Mouse (Mus musculus): ENCODE measurements around the gene Akr7a5. TPM values are rescaled to one million over a fixed set of nuclear protein-coding genes. Genes with fewer than 3 reads are reported as not detected.

Gene Akr7a5
- polyA plus RNA-seq, 1 experiment from 2014 or later = 61.9 TPM

- peaks cover 26% of the 10 kb centered on the region for H3K36me3 ChIP-seq (ENCODE audit: control insufficient read depth, insufficient read depth, low read length)
- H3K4me2 ChIP-seq (ENCODE audit: low read length) = peak overlapping the region; percentile 99
- H3K4me3 ChIP-seq (ENCODE audit: control insufficient read depth in 1 of 2, insufficient read depth in 1 of 2, low read depth in 1 of 2, low read length in 2 of 2) = peak overlapping the region; percentile 77 to 89
- ATAC-seq (ENCODE audit: insufficient number of reproducible peaks, insufficient read depth, low FRiP score, low read depth) = no peak
- 33% methylated on average over 14 of the region's 14 CpGs for WGBS
- no peaks in the 10 kb centered on the region for H3K9me3 ChIP-seq (ENCODE audit: control insufficient read depth, low read length)
- H3K27me3 ChIP-seq (ENCODE audit: control insufficient read depth, insufficient read depth, low read length) = no peaks in the 10 kb centered on the region
- H3K4me1 ChIP-seq (ENCODE audit: control insufficient read depth in 2 of 2, insufficient read depth in 2 of 2, low read length in 2 of 2) = peaks cover 8 to 16% of the 10 kb centered on the region in 2 experiments
- peak overlapping the region; percentile 93 for H3K9ac ChIP-seq (ENCODE audit: low read length)
- H3K27ac ChIP-seq (replicated peaks in 1 of 2; ENCODE audit: control insufficient read depth in 1 of 2, insufficient read depth in 1 of 2, low read depth in 2 of 2, low read length in 2 of 2) = no peak overlapping the region
Measured at GRCm38 (mm10) chr4:139311707-139312106, 1.2 kb downstream of the Akr7a5 start.

- H3K4me3 ChIP-seq (ENCODE audit: control insufficient read depth in 1 of 2, insufficient read depth in 1 of 2, low read depth in 1 of 2, low read length in 2 of 2) = no peak overlapping the region
- no peak overlapping the region for H3K9ac ChIP-seq (ENCODE audit: low read length)
- no peak for ATAC-seq (ENCODE audit: insufficient number of reproducible peaks, insufficient read depth, low FRiP score, low read depth)
- H3K36me3 ChIP-seq (ENCODE audit: control insufficient read depth, insufficient read depth, low read length) = peaks cover 33% of the 10 kb centered on the region
- WGBS = 59% methylated on average over 4 of the region's 4 CpGs
- no peak overlapping the region for H3K27ac ChIP-seq (replicated peaks in 1 of 2; ENCODE audit: control insufficient read depth in 1 of 2, insufficient read depth in 1 of 2, low read depth in 2 of 2, low read length in 2 of 2)
- no peaks in the 10 kb centered on the region for H3K9me3 ChIP-seq (ENCODE audit: control insufficient read depth, low read length)
- H3K4me1 ChIP-seq (ENCODE audit: control insufficient read depth in 2 of 2, insufficient read depth in 2 of 2, low read length in 2 of 2) = peaks cover 8 to 16% of the 10 kb centered on the region in 2 experiments
- no peaks in the 10 kb centered on the region for H3K27me3 ChIP-seq (ENCODE audit: control insufficient read depth, insufficient read depth, low read length)
- no peak overlapping the region for H3K4me2 ChIP-seq (ENCODE audit: low read length)
Measured at GRCm38 (mm10) chr4:139312632-139313031, 2.1 kb downstream of the Akr7a5 start.

- H3K4me2 ChIP-seq (ENCODE audit: low read length) = no peak overlapping the region
- H3K4me3 ChIP-seq (ENCODE audit: control insufficient read depth in 1 of 2, insufficient read depth in 1 of 2, low read depth in 1 of 2, low read length in 2 of 2) = no peak overlapping the region
- H3K36me3 ChIP-seq (ENCODE audit: control insufficient read depth, insufficient read depth, low read length) = peaks cover 44% of the 10 kb centered on the region
- H3K9me3 ChIP-seq (ENCODE audit: control insufficient read depth, low read length) = no peaks in the 10 kb centered on the region
- H3K27me3 ChIP-seq (ENCODE audit: control insufficient read depth, insufficient read depth, low read length) = no peaks in the 10 kb centered on the region
- no peak overlapping the region for H3K27ac ChIP-seq (replicated peaks in 1 of 2; ENCODE audit: control insufficient read depth in 1 of 2, insufficient read depth in 1 of 2, low read depth in 2 of 2, low read length in 2 of 2)
- no peak for ATAC-seq (ENCODE audit: insufficient number of reproducible peaks, insufficient read depth, low FRiP score, low read depth)
- WGBS = 92% methylated on average over 11 of the region's 11 CpGs
- no peaks in the 10 kb centered on the region for H3K4me1 ChIP-seq (ENCODE audit: control insufficient read depth in 2 of 2, insufficient read depth in 2 of 2, low read length in 2 of 2)
- H3K9ac ChIP-seq (ENCODE audit: low read length) = no peak overlapping the region
Measured at GRCm38 (mm10) chr4:139318449-139318848, 7.9 kb downstream of the Akr7a5 start.

GRCm38 (mm10) chr4:139319740-139320139 is 9.2 kb downstream of the Akr7a5 start:
- no peak overlapping the region for H3K9ac ChIP-seq (ENCODE audit: low read length)
- WGBS = 87% methylated on average over 4 of the region's 4 CpGs
- no peaks in the 10 kb centered on the region for H3K27me3 ChIP-seq (ENCODE audit: control insufficient read depth, insufficient read depth, low read length)
- peaks cover 35% of the 10 kb centered on the region for H3K36me3 ChIP-seq (ENCODE audit: control insufficient read depth, insufficient read depth, low read length)
- H3K9me3 ChIP-seq (ENCODE audit: control insufficient read depth, low read length) = no peaks in the 10 kb centered on the region
- no peaks in the 10 kb centered on the region for H3K4me1 ChIP-seq (ENCODE audit: control insufficient read depth in 2 of 2, insufficient read depth in 2 of 2, low read length in 2 of 2)
- H3K27ac ChIP-seq (replicated peaks in 1 of 2; ENCODE audit: control insufficient read depth in 1 of 2, insufficient read depth in 1 of 2, low read depth in 2 of 2, low read length in 2 of 2) = no peak overlapping the region
- no peak for ATAC-seq (ENCODE audit: insufficient number of reproducible peaks, insufficient read depth, low FRiP score, low read depth)
- no peak overlapping the region for H3K4me2 ChIP-seq (ENCODE audit: low read length)
- no peak overlapping the region for H3K4me3 ChIP-seq (ENCODE audit: control insufficient read depth in 1 of 2, insufficient read depth in 1 of 2, low read depth in 1 of 2, low read length in 2 of 2)

- H3K4me1 ChIP-seq (ENCODE audit: control insufficient read depth in 2 of 2, insufficient read depth in 2 of 2, low read length in 2 of 2) = no peaks in the 10 kb centered on the region; a peak in 2 of 4 replicates
- no peaks in the 10 kb centered on the region for H3K9me3 ChIP-seq (ENCODE audit: control insufficient read depth, low read length)
- no peaks in the 10 kb centered on the region for H3K27me3 ChIP-seq (ENCODE audit: control insufficient read depth, insufficient read depth, low read length)
- 5% methylated on average over 10 of the region's 10 CpGs for WGBS
- H3K36me3 ChIP-seq (ENCODE audit: control insufficient read depth, insufficient read depth, low read length) = no peaks in the 10 kb centered on the region
- H3K27ac ChIP-seq (replicated peaks in 1 of 2; ENCODE audit: control insufficient read depth in 1 of 2, insufficient read depth in 1 of 2, low read depth in 2 of 2, low read length in 2 of 2) = no peak overlapping the region
- peak overlapping the region; percentile 16 to 34 for H3K4me3 ChIP-seq (ENCODE audit: control insufficient read depth in 1 of 2, insufficient read depth in 1 of 2, low read depth in 1 of 2, low read length in 2 of 2)
- no peak overlapping the region for H3K9ac ChIP-seq (ENCODE audit: low read length)
- H3K4me2 ChIP-seq (ENCODE audit: low read length) = peak overlapping the region; percentile 60
- peak; percentile 77 for ATAC-seq (ENCODE audit: insufficient number of reproducible peaks, insufficient read depth, low FRiP score, low read depth)
Measured at GRCm38 (mm10) chr4:139330605-139331004, 20.1 kb downstream of the Akr7a5 start.

- no peak overlapping the region for H3K4me2 ChIP-seq (ENCODE audit: low read length)
Measured at GRCm38 (mm10) chr4:139334631-139335295, 24.2 kb downstream of the Akr7a5 start.

GRCm38 (mm10) chr4:139335507-139335906 is 25.0 kb downstream of the Akr7a5 start:
- no peak; the same call in 1 of the 2 replicates for ATAC-seq (ENCODE audit: insufficient number of reproducible peaks, insufficient read depth, low FRiP score, low read depth)
- no peak overlapping the region for H3K27ac ChIP-seq (replicated peaks in 1 of 2; ENCODE audit: control insufficient read depth in 1 of 2, insufficient read depth in 1 of 2, low read depth in 2 of 2, low read length in 2 of 2)

More at GRCm38 (mm10) chr4:139334631-139335295, 24.2 kb downstream of the Akr7a5 start:
- H3K4me1 ChIP-seq (ENCODE audit: control insufficient read depth in 2 of 2, insufficient read depth in 2 of 2, low read length in 2 of 2) = peaks cover 0 to 2% of the 10 kb centered on the region in 2 experiments; a peak in 2 of 4 replicates
- H3K36me3 ChIP-seq (ENCODE audit: control insufficient read depth, insufficient read depth, low read length) = no peaks in the 10 kb centered on the region
- peaks cover 8% of the 10 kb centered on the region; the same call in 1 of the 2 replicates for H3K27me3 ChIP-seq (ENCODE audit: control insufficient read depth, insufficient read depth, low read length)
- WGBS = 76% methylated on average over 7 of the region's 9 CpGs
- H3K9ac ChIP-seq (ENCODE audit: low read length) = no peak overlapping the region
- H3K27ac ChIP-seq (replicated peaks in 1 of 2; ENCODE audit: control insufficient read depth in 1 of 2, insufficient read depth in 1 of 2, low read depth in 2 of 2, low read length in 2 of 2) = no peak overlapping the region
- no peaks in the 10 kb centered on the region for H3K9me3 ChIP-seq (ENCODE audit: control insufficient read depth, low read length)
- ATAC-seq (ENCODE audit: insufficient number of reproducible peaks, insufficient read depth, low FRiP score, low read depth) = no peak
- no peak overlapping the region for H3K4me3 ChIP-seq (ENCODE audit: control insufficient read depth in 1 of 2, insufficient read depth in 1 of 2, low read depth in 1 of 2, low read length in 2 of 2)

More at GRCm38 (mm10) chr4:139335507-139335906, 25.0 kb downstream of the Akr7a5 start:
- no peak overlapping the region for H3K4me2 ChIP-seq (ENCODE audit: low read length)
- H3K9ac ChIP-seq (ENCODE audit: low read length) = no peak overlapping the region
- peaks cover 8% of the 10 kb centered on the region; the same call in 1 of the 2 replicates for H3K27me3 ChIP-seq (ENCODE audit: control insufficient read depth, insufficient read depth, low read length)
- WGBS = 32% methylated on average over 7 of the region's 7 CpGs
- no peaks in the 10 kb centered on the region for H3K36me3 ChIP-seq (ENCODE audit: control insufficient read depth, insufficient read depth, low read length)
- no peak overlapping the region for H3K4me3 ChIP-seq (ENCODE audit: control insufficient read depth in 1 of 2, insufficient read depth in 1 of 2, low read depth in 1 of 2, low read length in 2 of 2)
- H3K9me3 ChIP-seq (ENCODE audit: control insufficient read depth, low read length) = no peaks in the 10 kb centered on the region
- H3K4me1 ChIP-seq (ENCODE audit: control insufficient read depth in 2 of 2, insufficient read depth in 2 of 2, low read length in 2 of 2) = peaks cover 0 to 2% of the 10 kb centered on the region in 2 experiments; a peak in 2 of 4 replicates

Data from heart, embryonic 14.5 days (tissue).